Mouse (Mus musculus): ENCODE measurements around the gene Drc1. TPM values are rescaled to one million over a fixed set of nuclear protein-coding genes. Genes with fewer than 3 reads are reported as not detected.

Drc1 gene
- total and polyA plus RNA-seq, 2 experiments from 2014 or later, result 14.7 to 16.9 TPM

DNA sequence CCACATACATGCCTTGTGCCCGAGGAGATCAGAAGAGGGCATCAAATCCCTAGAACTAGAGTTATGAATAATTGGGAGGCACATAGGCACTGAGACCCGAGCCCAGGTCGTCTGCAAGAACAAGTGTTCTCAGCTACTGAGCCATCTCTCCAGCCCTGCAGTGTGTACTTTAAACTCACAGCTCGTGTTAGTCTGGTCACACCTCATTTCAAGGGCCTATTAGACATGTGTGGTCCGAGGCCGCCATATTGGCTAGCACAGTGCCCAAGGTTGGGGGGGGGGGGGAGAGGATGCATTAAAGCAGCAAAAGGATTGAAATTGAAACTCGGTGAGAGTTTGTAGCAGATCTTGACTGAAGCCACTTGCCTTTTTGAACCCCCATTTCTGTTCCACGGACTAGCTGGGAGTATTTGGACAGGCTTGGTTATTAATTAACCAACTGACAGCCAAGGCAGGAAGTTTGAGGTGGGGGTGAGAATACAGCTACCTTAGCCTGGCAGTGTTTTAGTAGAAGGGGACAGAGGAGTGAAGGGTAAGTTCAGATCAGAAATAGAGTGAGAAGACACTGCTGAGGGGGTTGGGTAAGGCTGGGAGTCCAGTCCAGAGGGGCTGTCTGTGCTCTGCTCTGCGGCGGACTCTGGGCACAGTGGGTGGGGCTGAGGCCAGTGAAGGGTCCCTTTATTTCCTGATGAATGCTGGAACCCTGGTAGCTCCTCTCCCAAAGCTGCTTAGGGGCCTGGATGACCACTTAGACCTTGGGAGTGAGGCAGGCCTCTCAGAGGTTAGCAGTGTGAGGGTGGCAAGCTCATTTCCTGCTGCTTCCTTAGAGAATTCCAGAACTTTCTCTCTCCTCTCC is 5.0 kb downstream of the Drc1 start:
- H3K27ac ChIP-seq (ENCODE audit: low read depth, low read length), result no peak overlapping the region
- no peaks in the 10 kb centered on the region for H3K27me3 ChIP-seq (ENCODE audit: insufficient read depth, low read length)
- no peak for TF ChIP-seq CTCF (IDR thresholded peaks at IDR 0.05; ENCODE audit: low read depth)
- H3K9me3 ChIP-seq (ENCODE audit: low read length), result 0 out of 2 replicates have a peak, but pooled peaks cover 6% of the 10 kb centered on the region
- no peak overlapping the region for H3K4me2 ChIP-seq (ENCODE audit: low read depth)
- H3K36me3 ChIP-seq (ENCODE audit: insufficient read depth), result no peaks in the 10 kb centered on the region
- no peak overlapping the region for H3K9ac ChIP-seq
- H3K4me1 ChIP-seq (ENCODE audit: insufficient read depth), result no peaks in the 10 kb centered on the region
- H3K4me3 ChIP-seq (ENCODE audit: low read depth, low read length), result no peak overlapping the region
- no peak for ATAC-seq
- no peak for DNase-seq
- 87% methylated on average over 10 of the region's 10 CpGs for WGBS

GRCm38 (mm10) chr5:30287106-30287882 is 6.1 kb downstream of the Drc1 start:
- Histone ChIP-seq H3K27me3 (ENCODE audit: insufficient read depth, low read length) (no peaks in the 10 kb centered on the region), H3K4me3 (ENCODE audit: low read depth, low read length) (no peak overlapping the region), H3K27ac (ENCODE audit: low read depth, low read length) (no peak overlapping the region), H3K9me3 (ENCODE audit: low read length) (0 out of 2 replicates have a peak, but pooled peaks cover 6% of the 10 kb centered on the region), H3K4me1 (ENCODE audit: insufficient read depth) (no peaks in the 10 kb centered on the region), H3K4me2 (ENCODE audit: low read depth) (no peak overlapping the region), H3K36me3 (ENCODE audit: insufficient read depth) (no peaks in the 10 kb centered on the region), H3K9ac (no peak overlapping the region)
- ATAC-seq, result no peak
- 81% methylated on average over 9 of the region's 9 CpGs for WGBS
- no peak for TF ChIP-seq CTCF (IDR thresholded peaks at IDR 0.05; ENCODE audit: low read depth)
- DNase-seq, result no peak

GRCm38 (mm10) chr5:30340815-30341214 is 59.6 kb downstream of the Drc1 start:
- H3K4me2 ChIP-seq (ENCODE audit: low read depth), result no peak overlapping the region
- H3K36me3 ChIP-seq (ENCODE audit: insufficient read depth), result no peaks in the 10 kb centered on the region
- H3K27me3 ChIP-seq (ENCODE audit: insufficient read depth, low read length), result no peaks in the 10 kb centered on the region; the same call in 1 of the 2 replicates
- ATAC-seq (no peak), DNase-seq (no peak)
- WGBS, result 75% methylated on average over 5 of the region's 5 CpGs
- no peak overlapping the region for H3K27ac ChIP-seq (ENCODE audit: low read depth, low read length)
- H3K4me1 ChIP-seq (ENCODE audit: insufficient read depth), result peaks cover 2% of the 10 kb centered on the region; the same call in 1 of the 2 replicates
- no peaks in the 10 kb centered on the region for H3K9me3 ChIP-seq (ENCODE audit: low read length)
- H3K9ac ChIP-seq, result no peak overlapping the region
- no peak for TF ChIP-seq CTCF (IDR thresholded peaks at IDR 0.05; ENCODE audit: low read depth)
- H3K4me3 ChIP-seq (ENCODE audit: low read depth, low read length), result no peak overlapping the region

DNA sequence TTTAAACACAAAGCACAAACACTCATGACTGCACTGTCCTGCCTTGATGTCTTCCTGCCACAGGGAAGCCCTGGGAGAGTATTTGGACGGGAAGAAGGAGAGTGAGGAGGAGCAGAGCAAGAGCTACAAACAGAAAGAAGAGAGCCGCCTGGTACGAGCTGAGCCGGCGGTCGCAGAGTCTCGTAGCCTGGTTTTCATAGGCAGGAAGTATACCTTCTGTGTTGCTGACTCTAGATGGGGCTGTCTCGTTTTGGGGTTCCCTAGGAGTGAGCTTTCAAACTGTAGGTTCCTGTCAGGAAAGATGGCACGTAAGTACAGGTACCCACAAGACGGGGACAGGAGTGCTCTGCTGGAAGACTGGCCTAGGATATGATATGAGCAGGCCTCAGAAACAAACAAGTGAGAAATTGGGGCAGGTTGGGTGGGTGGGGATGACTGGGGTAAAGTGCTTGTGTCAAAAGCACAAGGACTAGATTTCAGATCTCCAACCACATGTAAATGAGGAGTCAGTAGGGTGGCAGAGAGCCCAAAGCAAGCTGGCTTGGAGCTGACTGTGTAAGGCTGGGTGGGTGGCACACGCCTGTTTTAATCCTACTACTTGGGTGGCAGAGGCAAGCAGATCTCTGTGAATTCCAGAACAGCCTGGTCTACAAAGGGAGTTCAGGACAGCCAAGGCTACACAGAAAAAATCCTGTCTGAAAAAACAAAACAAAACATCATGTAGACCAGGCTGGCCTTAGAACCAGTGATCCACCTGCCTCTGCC is 60.6 kb downstream of the Drc1 start:
- H3K9me3 ChIP-seq (ENCODE audit: low read length), result no peaks in the 10 kb centered on the region
- WGBS, result 83% methylated on average over 11 of the region's 11 CpGs
- H3K36me3 ChIP-seq (ENCODE audit: insufficient read depth), result no peaks in the 10 kb centered on the region
- no peak for TF ChIP-seq CTCF (IDR thresholded peaks at IDR 0.05; ENCODE audit: low read depth)
- H3K4me1 ChIP-seq (ENCODE audit: insufficient read depth), result peaks cover 2% of the 10 kb centered on the region; the same call in 1 of the 2 replicates
- DNase-seq (no peak), ATAC-seq (no peak)
- no peak overlapping the region for H3K4me3 ChIP-seq (ENCODE audit: low read depth, low read length)
- no peak overlapping the region for H3K9ac ChIP-seq
- H3K27ac ChIP-seq (ENCODE audit: low read depth, low read length), result no peak overlapping the region
- no peaks in the 10 kb centered on the region; the same call in 1 of the 2 replicates for H3K27me3 ChIP-seq (ENCODE audit: insufficient read depth, low read length)
- H3K4me2 ChIP-seq (ENCODE audit: low read depth), result no peak overlapping the region

DNA sequence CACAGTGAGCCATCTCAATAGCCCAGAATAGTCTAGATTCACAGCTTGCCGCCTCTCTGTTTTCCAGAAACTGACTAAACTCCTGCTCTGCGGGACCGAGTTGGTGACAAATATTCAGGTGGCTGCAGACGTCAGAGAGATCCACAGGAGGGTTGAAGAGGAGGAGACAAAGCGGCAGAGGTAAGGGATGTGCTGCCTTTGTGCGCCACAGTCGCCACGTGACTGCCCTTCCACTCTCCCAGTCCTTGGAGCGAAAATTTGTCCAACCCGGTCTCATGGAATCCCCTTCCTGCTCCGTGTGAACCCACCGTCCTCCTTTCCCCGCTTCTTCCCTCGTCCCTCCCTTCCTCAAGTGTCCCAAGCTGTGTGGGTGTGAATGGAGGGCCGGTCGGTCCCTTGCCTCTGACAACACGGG is 61.4 kb downstream of the Drc1 start:
- DNase-seq, result no peak
- H3K9ac ChIP-seq, result no peak overlapping the region
- peak overlapping the region; percentile 31 for H3K4me2 ChIP-seq (ENCODE audit: low read depth)
- peaks cover 2% of the 10 kb centered on the region; the same call in 1 of the 2 replicates for H3K4me1 ChIP-seq (ENCODE audit: insufficient read depth)
- no peak for TF ChIP-seq CTCF (IDR thresholded peaks at IDR 0.05; ENCODE audit: low read depth)
- no peak overlapping the region for H3K27ac ChIP-seq (ENCODE audit: low read depth, low read length)
- no peaks in the 10 kb centered on the region; the same call in 1 of the 2 replicates for H3K27me3 ChIP-seq (ENCODE audit: insufficient read depth, low read length)
- 11% methylated on average over 17 of the region's 17 CpGs for WGBS
- 0 out of 2 replicates have a peak, but pooled peaks cover under 1% of the 10 kb centered on the region for H3K36me3 ChIP-seq (ENCODE audit: insufficient read depth)
- ATAC-seq, result peak; percentile 6; the same call in 1 of the 2 replicates
- H3K9me3 ChIP-seq (ENCODE audit: low read length), result no peaks in the 10 kb centered on the region
- 0 out of 2 replicates have a peak overlapping the region, but pooled peaks have one; percentile 2 for H3K4me3 ChIP-seq (ENCODE audit: low read depth, low read length)

GRCm38 (mm10) chr5:30343107-30343506 is 61.9 kb downstream of the Drc1 start:
- Histone ChIP-seq H3K9me3 (ENCODE audit: low read length) (no peaks in the 10 kb centered on the region), H3K4me1 (ENCODE audit: insufficient read depth) (peaks cover 2% of the 10 kb centered on the region; the same call in 1 of the 2 replicates), H3K4me2 (ENCODE audit: low read depth) (peak overlapping the region; percentile 31), H3K27me3 (ENCODE audit: insufficient read depth, low read length) (no peaks in the 10 kb centered on the region; the same call in 1 of the 2 replicates), H3K4me3 (ENCODE audit: low read depth, low read length) (0 out of 2 replicates have a peak overlapping the region, but pooled peaks have one; percentile 2), H3K27ac (ENCODE audit: low read depth, low read length) (no peak overlapping the region), H3K9ac (no peak overlapping the region), H3K36me3 (ENCODE audit: insufficient read depth) (0 out of 2 replicates have a peak, but pooled peaks cover 4% of the 10 kb centered on the region)
- peak; percentile 85 for DNase-seq
- 4% methylated on average over 9 of the region's 9 CpGs for WGBS
- peak; percentile 87 for ATAC-seq
- TF ChIP-seq CTCF (IDR thresholded peaks at IDR 0.05; ENCODE audit: low read depth), result peak; percentile 94

Data from forebrain, postnatal 0 days (tissue).